Mouse (Mus musculus) left cerebral cortex, postnatal 4 days (tissue): ENCODE data around the gene Bach1. TPM values are rescaled to one million over a fixed set of nuclear protein-coding genes. Genes with fewer than 3 reads are reported as not detected.

Experiments used
- total RNA-seq, 2 experiments: library from RNA; stranded (reverse); gene quantifications; 2 replicates each; pipeline ENCODE4 v1.2.3; 2021

Gene Bach1
- total RNA-seq, 2 experiments from 2014 or later: 37.1 to 38.5 TPM

Other genes starting within 250 kb of the Bach1 start
- 10 to 100 TPM; 58.8 to 68.5 TPM for gene Usp16, start 244.2 kb upstream of the Bach1 start, total RNA-seq
- 100 to 1,000 TPM; 241 to 246 TPM for gene Cct8, start 203.1 kb upstream of the Bach1 start, total RNA-seq
- under 1 TPM; 0.28 to 0.52 TPM for gene Map3k7cl, start 145.6 kb upstream of the Bach1 start, total RNA-seq